Mouse (Mus musculus) thymus, postnatal 4 days (tissue): Measurements from ENCODE around the gene Rfx7.
A peak's percentile ranks its signal among the peaks of the same experiment; 100 is the strongest.
"Not testable (repeated sequence)": the region's sequence is repeated elsewhere in the genome, so short reads cannot be mapped to it uniquely, and the experiment has no call there.

ENCODE experiments used
- DNase-seq: peaks from one replicate; pipeline ENCODE4 v3.0.0; 2021

Rfx7 gene

GRCm38 (mm10) chr9:72641093-72641680, 109.1 kb downstream of the Rfx7 start:
- no peak for DNase-seq

- not testable (repeated sequence) for DNase-seq
These were observed 110.9 kb downstream of the Rfx7 start for GRCm38 (mm10) chr9:72642756-72643447.

- no peak for DNase-seq
These were observed 111.8 kb downstream of the Rfx7 start for GRCm38 (mm10) chr9:72643651-72644417.

- no peak for DNase-seq
These were observed 112.5 kb downstream of the Rfx7 start for GRCm38 (mm10) chr9:72644418-72645110.

GRCm38 (mm10) chr9:72649781-72650180, 117.7 kb downstream of the Rfx7 start:
- no peak for DNase-seq

- DNase-seq: no peak
These were observed 120.9 kb downstream of the Rfx7 start for GRCm38 (mm10) chr9:72652961-72653360.

- DNase-seq: no peak
These were observed 121.5 kb downstream of the Rfx7 start for GRCm38 (mm10) chr9:72653533-72653932.

DNA sequence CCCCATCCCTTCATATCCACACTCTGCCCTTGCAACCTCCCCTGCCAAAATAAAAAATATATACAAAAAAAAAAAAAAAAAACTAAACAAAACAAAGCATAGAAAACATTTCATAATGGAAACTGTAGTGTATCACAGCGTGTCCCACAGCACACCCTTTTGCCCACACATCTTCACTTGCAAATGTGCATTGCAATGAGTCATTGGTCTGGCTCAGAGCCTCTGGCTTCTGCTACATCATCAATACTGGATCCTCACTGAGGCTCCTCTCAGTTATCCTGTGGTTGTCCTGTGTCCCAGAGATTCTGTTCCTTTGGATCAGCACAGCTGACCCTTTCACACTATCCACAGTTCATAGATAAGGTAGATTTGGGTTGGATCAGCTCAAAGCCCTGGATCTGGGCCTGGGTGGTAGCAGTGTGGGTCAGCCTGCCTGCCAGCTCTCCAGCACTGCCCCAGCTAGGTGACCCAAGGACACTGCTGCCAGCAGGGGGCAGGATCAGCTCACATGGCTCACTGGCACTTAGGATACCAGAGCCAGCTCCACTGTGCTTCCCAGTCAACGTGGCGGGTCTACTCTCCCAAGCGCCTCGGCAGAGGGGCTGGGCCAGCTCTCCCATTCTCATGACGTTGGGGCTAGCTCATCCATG, 122.7 kb downstream of the Rfx7 start:
- peak; percentile 81 for DNase-seq

GRCm38 (mm10) chr9:72655602-72656001, 123.6 kb downstream of the Rfx7 start:
- no peak for DNase-seq

DNA sequence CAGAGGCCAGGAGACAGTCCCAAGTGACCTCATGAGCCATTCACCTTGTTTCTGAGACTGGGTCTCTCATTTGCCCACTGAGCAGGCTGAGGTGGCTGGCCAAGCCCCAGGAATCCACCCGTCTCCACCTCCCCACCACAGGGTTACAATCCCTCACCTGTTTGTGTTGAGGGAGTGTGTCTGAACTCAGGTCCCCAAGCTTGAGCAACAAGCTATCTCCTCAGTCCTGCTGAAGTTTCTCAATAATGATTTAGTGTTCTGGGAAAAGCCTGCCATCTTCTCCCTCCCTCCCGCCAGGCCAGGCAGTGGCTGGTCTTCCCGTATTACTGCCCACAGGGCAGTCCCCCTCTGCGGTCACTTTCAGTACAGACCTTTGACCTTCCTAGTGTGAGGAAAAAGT, 124.5 kb downstream of the Rfx7 start:
- no peak for DNase-seq

GRCm38 (mm10) chr9:72656940-72657339, 124.9 kb downstream of the Rfx7 start:
- no peak for DNase-seq

DNA sequence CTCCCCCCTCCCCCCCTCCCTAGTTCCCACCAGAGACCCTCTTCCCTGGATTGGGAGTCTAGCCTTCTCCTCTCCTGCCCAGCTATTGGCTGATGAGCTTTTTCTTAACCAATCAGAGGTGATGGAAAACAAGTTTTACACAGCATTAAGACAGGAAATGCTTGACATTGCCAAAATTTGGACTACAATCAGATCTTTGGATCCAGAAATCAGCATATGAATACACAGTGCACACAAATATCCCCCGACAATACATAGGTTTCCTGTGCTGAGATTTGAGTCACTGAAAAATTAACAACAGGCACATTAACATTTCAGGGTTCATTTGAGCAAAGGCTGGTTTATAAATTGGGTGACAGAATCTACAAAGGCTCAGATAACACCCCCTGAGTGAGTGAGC, 125.7 kb downstream of the Rfx7 start:
- DNase-seq: no peak

GRCm38 (mm10) chr9:72660139-72660538, 128.1 kb downstream of the Rfx7 start:
- DNase-seq: peak; percentile 32

GRCm38 (mm10) chr9:72660911-72661310, 128.9 kb downstream of the Rfx7 start:
- DNase-seq: no peak

GRCm38 (mm10) chr9:72661561-72661894, 129.5 kb downstream of the Rfx7 start:
- DNase-seq: no peak

- DNase-seq: peak; percentile 97
These were observed 130.0 kb downstream of the Rfx7 start, which contains the start of gene Nedd4 for GRCm38 (mm10) chr9:72661895-72662661. Gene Nedd4 (plus strand): TSS chr9:72662346.

GRCm38 (mm10) chr9:72662691-72663533, 130.9 kb downstream of the Rfx7 start:
- peak; percentile 67 for DNase-seq

GRCm38 (mm10) chr9:72663534-72663918, 131.5 kb downstream of the Rfx7 start:
- DNase-seq: no peak

GRCm38 (mm10) chr9:72664409-72665351, 132.6 kb downstream of the Rfx7 start:
- DNase-seq: no peak

- no peak for DNase-seq
These were observed 133.5 kb downstream of the Rfx7 start for GRCm38 (mm10) chr9:72665517-72665916.
